Mouse (Mus musculus) hindbrain, postnatal 0 days (tissue): Measurements from ENCODE around the gene Diras2. TPM values are rescaled to one million over a fixed set of nuclear protein-coding genes. Genes with fewer than 3 reads are reported as not detected.

Experiments used
- ATAC-seq: fragments of 200-750 bp; cut with Nextera tagmentation; 2 replicates; pipeline ENCODE4 v1.8.0; 2017; ENCODE audit warnings: mild to moderate bottlenecking, moderate TSS enrichment, moderate library complexity
- DNase-seq: peaks from one replicate; pipeline ENCODE4 v3.0.0-alpha.2; 2015; ENCODE audit warnings: low spot score
- H3K27ac ChIP-seq: fragments of 300-500 bp; sonication (generic); 2 replicates; pipeline ENCODE4 v1.5.1; 2014; ENCODE audit warnings: mild to moderate bottlenecking
- H3K27me3 ChIP-seq: fragments of 300-500 bp; sonication (generic); 2 replicates; pipeline ENCODE4 v1.6.1; 2014; ENCODE audit warnings: low read length, mixed read lengths; ENCODE audit not compliant: insufficient read depth
- H3K36me3 ChIP-seq: fragments of 300-500 bp; sonication (generic); 2 replicates; pipeline ENCODE4 v1.6.1; 2014; ENCODE audit warnings: low read length, mixed read lengths; ENCODE audit not compliant: insufficient read depth
- H3K4me1 ChIP-seq: fragments of 300-500 bp; sonication (generic); 2 replicates; pipeline ENCODE4 v1.6.1; 2014; ENCODE audit warnings: antibody characterized with exemption, low read length, mixed read lengths; ENCODE audit not compliant: insufficient read depth
- H3K4me2 ChIP-seq: fragments of 300-500 bp; sonication (generic); 2 replicates; pipeline ENCODE4 v1.6.1; 2014; ENCODE audit warnings: low read depth, mild to moderate bottlenecking, low read length, moderate library complexity, mixed read lengths
- H3K4me3 ChIP-seq: fragments of 300-500 bp; sonication (generic); 2 replicates; pipeline ENCODE4 v1.5.1; 2014; ENCODE audit warnings: low read length
- H3K9ac ChIP-seq: fragments of 300-500 bp; sonication (generic); replicated peaks from 2 replicates; pipeline ENCODE4 v1.6.1; 2014; ENCODE audit warnings: mild to moderate bottlenecking, low read length, moderate library complexity, mixed read lengths
- H3K9me3 ChIP-seq: fragments of 300-500 bp; sonication (generic); 2 replicates; pipeline ENCODE4 v1.6.1; 2016; ENCODE audit warnings: low read length, mixed read lengths
- CTCF ChIP-seq: IDR thresholded peaks from 2 replicates; pipeline ENCODE4 v1.5.1; 2016; ENCODE audit warnings: antibody characterized with exemption, control low read depth, low read depth
- WGBS: fragments of 180-500 bp; shearing (Covaris S2); extraction: QIAGEN DNeasy Blood & Tissue Kit; methylation state at CpG from one replicate; pipeline ENCODE4 v1.1.7; 2014; 5-methylcytosine and 5-hydroxymethylcytosine counted together
- polyA plus RNA-seq: library from polyadenylated mRNA; unstranded; fragments of >200 nt; fragmentation: Nextera tagmentation; extraction: Ambion mirVana; gene quantifications from 2 replicates; pipeline ENCODE4 v1.2.1, GENCODE M21; 2015
- total RNA-seq: library from RNA; depleted of rRNA; stranded (reverse); fragments of >200 nt; gene quantifications from 2 replicates; pipeline ENCODE4 v1.2.3, GENCODE M21; 2014

Diras2 gene
- total and polyA plus RNA-seq, 2 experiments from 2014 or later = 7.9 to 64.5 TPM

GRCm38 (mm10) chr13:52488821-52489220 lies 42.3 kb downstream of the Diras2 start:
- no peak overlapping the region for H3K4me3 ChIP-seq
- no peaks in the 10 kb centered on the region for H3K27me3 ChIP-seq
- no peak overlapping the region for H3K4me2 ChIP-seq
- H3K9me3 ChIP-seq = no peaks in the 10 kb centered on the region
- H3K4me1 ChIP-seq = no peaks in the 10 kb centered on the region
- no peak overlapping the region for H3K9ac ChIP-seq
- DNase-seq (no peak), ATAC-seq (no peak)
- H3K27ac ChIP-seq = no peak overlapping the region
- TF ChIP-seq CTCF = no peak
- H3K36me3 ChIP-seq = no peaks in the 10 kb centered on the region
- WGBS = 74% methylated on average over 7 of the region's 7 CpGs

- no peaks in the 10 kb centered on the region for H3K36me3 ChIP-seq
- no peak for ATAC-seq
- H3K9ac ChIP-seq = no peak overlapping the region
- H3K4me1 ChIP-seq = no peaks in the 10 kb centered on the region
- no peak overlapping the region for H3K4me3 ChIP-seq
- TF ChIP-seq CTCF = no peak
- no peak overlapping the region for H3K4me2 ChIP-seq
- no peak overlapping the region for H3K27ac ChIP-seq
- H3K27me3 ChIP-seq = no peaks in the 10 kb centered on the region
- WGBS = 84% methylated on average over 4 of the region's 4 CpGs
- no peak for DNase-seq
- peaks cover 3% of the 10 kb centered on the region; the same call in 1 of the 2 replicates for H3K9me3 ChIP-seq
These were observed 47.0 kb downstream of the Diras2 start for GRCm38 (mm10) chr13:52484064-52484463.

GRCm38 (mm10) chr13:52481786-52482185 lies 49.3 kb downstream of the Diras2 start:
- Histone ChIP-seq H3K9ac (no peak overlapping the region), H3K27ac (no peak overlapping the region), H3K27me3 (no peaks in the 10 kb centered on the region), H3K4me3 (no peak overlapping the region), H3K4me2 (no peak overlapping the region), H3K36me3 (no peaks in the 10 kb centered on the region), H3K9me3 (peaks cover 3% of the 10 kb centered on the region; the same call in 1 of the 2 replicates), H3K4me1 (no peaks in the 10 kb centered on the region)
- WGBS = 77% methylated on average over 2 of the region's 2 CpGs
- TF ChIP-seq CTCF = no peak
- DNase-seq (no peak), ATAC-seq (no peak)

- no peaks in the 10 kb centered on the region for H3K27me3 ChIP-seq
- H3K4me3 ChIP-seq = no peak overlapping the region
- no peak for ATAC-seq
- TF ChIP-seq CTCF = no peak
- DNase-seq = no peak
- H3K4me1 ChIP-seq = no peaks in the 10 kb centered on the region
- H3K9ac ChIP-seq = no peak overlapping the region
- 96% methylated on average over 5 of the region's 5 CpGs for WGBS
- no peak overlapping the region for H3K4me2 ChIP-seq
- H3K9me3 ChIP-seq = peaks cover 3% of the 10 kb centered on the region; the same call in 1 of the 2 replicates
- H3K36me3 ChIP-seq = no peaks in the 10 kb centered on the region
- H3K27ac ChIP-seq = no peak overlapping the region
These were observed 51.9 kb downstream of the Diras2 start for GRCm38 (mm10) chr13:52479146-52479545.

- Histone ChIP-seq H3K36me3 (no peaks in the 10 kb centered on the region), H3K27me3 (no peaks in the 10 kb centered on the region), H3K4me1 (no peaks in the 10 kb centered on the region), H3K9me3 (no peaks in the 10 kb centered on the region), H3K9ac (no peak overlapping the region), H3K4me2 (no peak overlapping the region), H3K4me3 (no peak overlapping the region), H3K27ac (no peak overlapping the region)
- DNase-seq (no peak), ATAC-seq (no peak)
- no peak for TF ChIP-seq CTCF
- 87% methylated on average over 11 of the region's 11 CpGs for WGBS
These were observed 54.0 kb downstream of the Diras2 start for GRCm38 (mm10) chr13:52476998-52477601.

- Histone ChIP-seq H3K4me3 (no peak overlapping the region), H3K4me1 (no peaks in the 10 kb centered on the region), H3K27ac (no peak overlapping the region), H3K36me3 (no peaks in the 10 kb centered on the region), H3K27me3 (no peaks in the 10 kb centered on the region), H3K9me3 (no peaks in the 10 kb centered on the region), H3K4me2 (no peak overlapping the region), H3K9ac (no peak overlapping the region)
- ATAC-seq (no peak), DNase-seq (no peak)
- peak; percentile 54 for TF ChIP-seq CTCF
- WGBS = 50% methylated on average over 3 of the region's 3 CpGs
These were observed 54.9 kb downstream of the Diras2 start for GRCm38 (mm10) chr13:52476222-52476621.

- H3K4me3 ChIP-seq = no peak overlapping the region
- H3K4me2 ChIP-seq = no peak overlapping the region
- no peak overlapping the region for H3K27ac ChIP-seq
- no peaks in the 10 kb centered on the region for H3K9me3 ChIP-seq
- no peak for DNase-seq
- H3K4me1 ChIP-seq = 0 out of 2 replicates have a peak, but pooled peaks cover under 1% of the 10 kb centered on the region
- no peak for TF ChIP-seq CTCF
- WGBS = 69% methylated on average over 10 of the region's 10 CpGs
- H3K9ac ChIP-seq = no peak overlapping the region
- ATAC-seq = no peak
- no peaks in the 10 kb centered on the region for H3K36me3 ChIP-seq
- no peaks in the 10 kb centered on the region for H3K27me3 ChIP-seq
These were observed 55.8 kb downstream of the Diras2 start for GRCm38 (mm10) chr13:52475264-52475663.
